Mouse (Mus musculus): ENCODE results near the gene Gtsf1.

The Gtsf1 gene

DNA sequence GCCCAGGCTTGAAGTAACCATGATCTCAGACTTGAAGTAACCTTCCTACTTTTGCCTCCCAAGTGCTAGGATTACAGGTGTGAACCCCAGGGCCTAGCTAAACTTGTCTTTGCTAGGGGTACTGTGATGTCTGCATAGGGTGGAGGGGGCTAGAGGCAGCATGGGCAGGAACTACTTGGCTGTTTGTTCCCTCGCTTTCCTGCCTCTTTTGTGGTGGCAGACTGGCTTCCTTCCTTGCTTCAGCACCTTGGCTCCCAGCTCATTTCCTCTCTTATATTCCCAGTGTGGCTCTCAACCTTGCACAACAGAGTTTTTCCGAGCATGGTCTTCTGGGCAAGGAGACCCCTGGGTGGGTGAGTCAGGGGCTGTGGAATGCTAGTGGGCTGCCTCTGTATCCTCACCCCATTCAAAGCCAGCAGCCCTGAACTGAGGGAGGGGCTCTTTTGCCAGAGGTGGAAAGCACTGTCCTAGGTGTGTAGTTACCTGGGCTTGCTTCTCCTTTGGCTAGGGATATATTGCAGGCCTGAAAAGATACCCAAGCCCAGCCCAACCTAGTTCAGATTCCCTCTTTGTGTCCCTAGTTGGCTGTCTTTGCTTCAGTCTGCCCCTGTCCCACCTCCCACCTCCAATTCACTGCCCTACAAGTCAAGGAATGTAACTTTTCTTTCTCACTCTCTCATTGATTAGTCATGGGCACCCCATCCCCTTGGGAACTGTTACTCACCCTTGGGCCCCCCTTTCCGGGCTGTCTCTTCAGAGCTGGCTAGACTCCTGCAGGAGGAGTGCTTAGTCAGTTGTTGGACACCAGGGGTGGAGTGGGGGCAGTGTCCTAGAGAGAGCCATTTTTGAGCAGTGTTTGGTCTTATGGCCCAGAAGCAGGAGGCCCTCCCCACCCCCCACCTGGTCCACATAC, 52.3 kb downstream of the Gtsf1 start:
- no peak for DNase-seq (ENCODE audit: low spot score)

DNA sequence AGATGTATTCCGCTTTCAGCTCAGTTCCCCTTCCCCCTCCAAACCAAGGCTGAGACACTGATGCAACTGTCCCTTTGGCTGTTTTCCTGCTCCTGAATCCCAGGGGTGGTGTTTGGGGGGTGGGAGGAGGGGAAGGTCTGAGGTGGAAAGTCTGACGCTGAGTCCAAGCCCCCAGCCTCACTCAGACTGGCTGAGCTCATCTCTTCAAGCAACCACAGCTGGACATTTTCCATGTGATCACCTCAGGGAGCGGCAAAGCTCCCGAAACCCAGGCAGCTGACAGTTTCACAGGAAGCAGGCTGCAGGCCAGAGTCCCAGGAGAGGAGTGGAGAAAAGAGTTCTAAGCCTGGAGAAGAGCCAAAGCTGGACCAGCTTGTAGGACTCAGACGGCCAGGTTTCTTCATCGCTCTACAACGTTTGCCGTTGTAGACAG, 53.4 kb downstream of the Gtsf1 start:
- no peak for DNase-seq (ENCODE audit: low spot score)

DNA sequence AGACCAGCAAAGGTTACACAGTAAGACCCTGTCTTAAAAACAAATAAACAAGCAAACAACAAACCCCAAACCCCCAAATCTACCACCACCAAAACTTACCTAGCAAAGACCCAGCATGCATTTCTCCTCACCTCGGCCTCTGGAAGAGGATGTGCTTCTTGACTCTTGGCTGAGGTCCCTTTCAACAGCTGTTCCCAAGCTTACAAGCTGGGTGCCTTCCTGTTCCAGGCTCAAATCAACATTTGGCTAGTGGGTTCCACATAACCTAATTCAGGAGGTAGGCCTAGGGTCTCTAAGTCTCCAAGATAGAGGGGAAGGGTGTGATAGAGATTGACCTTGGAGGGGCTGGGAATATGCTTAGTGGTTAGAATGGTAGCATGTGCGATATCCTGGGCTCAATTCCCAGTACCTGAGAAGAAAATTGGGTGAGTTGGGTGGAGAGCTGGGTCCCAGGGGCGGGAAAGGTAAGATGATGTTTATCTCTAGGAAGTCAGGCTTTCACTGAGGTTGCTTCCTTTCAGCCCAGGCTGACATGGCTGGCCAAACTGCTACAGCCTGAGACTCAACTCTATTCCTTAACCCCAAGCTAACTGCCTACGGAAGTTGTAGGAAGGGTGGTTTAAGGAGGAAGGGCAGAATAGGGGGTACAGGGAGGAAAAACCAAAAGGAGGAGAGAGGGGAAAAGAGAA, 55.0 kb downstream of the Gtsf1 start:
- DNase-seq (ENCODE audit: low spot score), result no peak

DNA sequence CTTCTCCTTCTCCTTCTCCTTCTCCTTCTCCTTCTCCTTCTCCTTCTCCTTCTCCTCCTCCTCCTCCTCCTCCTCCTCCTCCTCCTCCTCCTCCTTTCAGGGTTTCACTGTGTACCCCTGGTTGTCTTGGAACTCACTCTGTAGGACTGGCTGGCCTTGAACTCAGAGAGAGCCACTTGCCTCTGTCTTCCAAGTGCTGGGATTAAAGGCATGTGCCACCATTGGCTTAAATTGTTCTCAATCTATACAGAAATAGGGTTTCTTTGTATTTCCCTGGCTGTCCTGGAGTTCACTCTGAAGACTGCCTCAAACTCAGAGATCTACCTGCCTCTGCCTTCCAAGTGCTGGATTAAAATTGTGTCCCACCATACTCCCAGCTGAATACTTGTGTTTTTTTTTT, 57.8 kb downstream of the Gtsf1 start:
- no peak for DNase-seq (ENCODE audit: low spot score)

DNA sequence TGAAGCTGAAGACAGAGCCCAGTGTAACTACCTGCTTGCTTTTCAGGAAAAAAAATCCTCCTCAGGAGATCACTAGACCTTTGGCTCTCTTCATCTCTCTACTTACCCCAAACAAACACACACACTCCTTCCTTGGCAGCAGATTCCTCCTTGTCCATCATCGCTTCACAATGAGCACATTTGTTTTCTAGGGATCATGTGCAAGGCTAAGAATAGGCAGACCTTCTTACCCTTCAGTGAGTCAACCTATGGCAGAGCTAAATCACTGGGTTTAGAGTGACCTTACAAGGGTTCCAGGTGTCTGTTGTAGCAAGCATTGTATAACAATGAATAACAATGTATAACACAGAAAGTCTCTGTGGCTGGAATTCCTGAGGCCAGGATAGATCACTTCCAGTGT, 58.5 kb downstream of the Gtsf1 start:
- DNase-seq (ENCODE audit: low spot score), result no peak

DNA sequence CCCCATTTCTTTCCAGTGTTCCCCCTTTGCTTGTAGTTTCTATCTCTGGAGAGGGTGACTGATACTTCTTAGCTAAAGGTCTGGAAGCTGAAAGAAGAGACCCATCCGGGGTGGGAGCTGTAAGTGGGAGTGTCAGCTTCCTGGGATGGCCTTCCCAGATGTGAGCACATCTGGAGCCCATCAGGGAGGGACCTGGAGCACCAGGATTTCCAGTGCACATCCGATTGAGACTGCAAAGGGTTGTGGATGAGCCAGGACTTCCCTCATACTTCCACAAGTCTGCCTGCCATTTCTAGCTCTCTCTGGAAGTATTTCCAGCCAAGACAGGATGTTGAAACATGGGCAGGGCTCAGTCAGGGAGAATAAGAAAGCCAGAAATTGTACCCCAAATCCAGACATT, 59.1 kb downstream of the Gtsf1 start:
- DNase-seq (ENCODE audit: low spot score), result no peak

DNA sequence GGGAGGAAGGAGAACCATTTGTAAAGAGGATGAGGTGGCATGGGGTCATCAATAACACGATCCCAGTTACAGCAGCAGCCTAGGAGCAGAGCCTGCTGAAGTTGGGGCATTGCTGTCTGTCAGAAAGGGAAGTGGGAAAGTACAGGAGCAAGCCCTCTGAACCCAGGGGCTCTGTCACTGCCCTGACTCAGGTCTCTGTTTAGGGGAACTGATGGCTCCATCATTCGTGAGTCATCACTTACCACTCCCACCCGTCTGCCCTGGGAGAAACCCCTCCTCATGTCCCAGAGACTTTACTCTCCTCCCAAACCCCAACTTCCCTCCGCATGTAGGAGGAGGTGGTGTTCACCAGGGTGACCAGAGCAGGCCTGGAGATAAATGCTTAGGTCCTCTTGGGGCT, 59.8 kb downstream of the Gtsf1 start:
- no peak for DNase-seq (ENCODE audit: low spot score)

DNA sequence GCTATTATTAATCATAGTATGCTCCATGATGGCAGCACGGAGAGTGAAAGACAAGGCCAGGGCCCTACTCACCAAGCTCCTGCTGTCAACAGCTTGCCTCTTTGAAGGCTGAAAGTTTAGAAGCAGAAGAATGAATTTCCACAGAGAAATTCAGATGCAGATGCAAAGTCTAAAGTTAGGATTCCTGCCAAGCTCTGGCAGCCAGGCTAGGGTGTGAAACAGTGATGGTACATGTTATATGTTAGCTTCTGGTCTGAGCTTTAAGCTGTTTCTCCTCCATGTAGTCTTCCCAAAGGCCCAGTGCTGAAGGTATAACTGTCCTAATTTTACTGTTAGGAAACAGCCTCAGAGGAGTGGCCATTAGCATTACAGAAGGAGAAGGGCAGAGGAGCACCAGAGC, 61.1 kb downstream of the Gtsf1 start:
- no peak for DNase-seq (ENCODE audit: low spot score)

DNA sequence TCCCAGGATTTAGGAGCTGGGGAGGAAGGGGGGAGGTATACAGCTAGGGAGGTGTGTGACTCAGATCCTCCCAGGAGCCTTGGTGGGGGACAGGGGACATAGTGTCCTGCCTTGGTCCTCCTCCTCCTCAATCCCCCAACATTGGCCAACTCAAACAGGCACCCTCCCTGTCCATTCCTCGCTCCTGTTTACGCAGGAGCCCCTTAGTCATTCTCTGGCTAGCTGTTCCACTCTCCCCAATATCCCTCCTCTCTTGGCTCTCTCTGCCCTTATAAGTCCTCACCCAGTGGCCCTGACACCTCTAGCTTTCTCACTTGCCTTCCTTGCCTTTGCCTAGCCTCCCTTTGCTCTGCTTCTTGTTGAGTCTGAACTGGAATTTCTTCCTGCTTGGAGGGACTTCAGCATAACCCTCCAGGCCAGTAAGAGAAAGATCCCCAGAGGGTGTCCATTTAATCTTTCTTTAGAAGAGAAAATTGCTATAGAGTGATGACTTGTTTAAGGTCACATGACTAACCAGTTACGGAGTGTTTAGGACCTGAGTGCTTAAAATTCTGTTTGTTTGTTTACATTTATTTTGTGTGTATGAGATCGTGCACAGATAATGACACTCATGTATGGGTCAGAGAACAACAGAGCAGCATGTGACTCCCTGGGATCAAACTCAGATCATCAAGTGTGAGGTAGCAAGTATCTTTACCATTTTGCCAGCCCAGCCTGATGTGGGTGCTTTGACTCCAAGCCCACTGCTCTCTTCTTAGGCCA, 61.9 kb downstream of the Gtsf1 start:
- DNase-seq (ENCODE audit: low spot score), result no peak

DNA sequence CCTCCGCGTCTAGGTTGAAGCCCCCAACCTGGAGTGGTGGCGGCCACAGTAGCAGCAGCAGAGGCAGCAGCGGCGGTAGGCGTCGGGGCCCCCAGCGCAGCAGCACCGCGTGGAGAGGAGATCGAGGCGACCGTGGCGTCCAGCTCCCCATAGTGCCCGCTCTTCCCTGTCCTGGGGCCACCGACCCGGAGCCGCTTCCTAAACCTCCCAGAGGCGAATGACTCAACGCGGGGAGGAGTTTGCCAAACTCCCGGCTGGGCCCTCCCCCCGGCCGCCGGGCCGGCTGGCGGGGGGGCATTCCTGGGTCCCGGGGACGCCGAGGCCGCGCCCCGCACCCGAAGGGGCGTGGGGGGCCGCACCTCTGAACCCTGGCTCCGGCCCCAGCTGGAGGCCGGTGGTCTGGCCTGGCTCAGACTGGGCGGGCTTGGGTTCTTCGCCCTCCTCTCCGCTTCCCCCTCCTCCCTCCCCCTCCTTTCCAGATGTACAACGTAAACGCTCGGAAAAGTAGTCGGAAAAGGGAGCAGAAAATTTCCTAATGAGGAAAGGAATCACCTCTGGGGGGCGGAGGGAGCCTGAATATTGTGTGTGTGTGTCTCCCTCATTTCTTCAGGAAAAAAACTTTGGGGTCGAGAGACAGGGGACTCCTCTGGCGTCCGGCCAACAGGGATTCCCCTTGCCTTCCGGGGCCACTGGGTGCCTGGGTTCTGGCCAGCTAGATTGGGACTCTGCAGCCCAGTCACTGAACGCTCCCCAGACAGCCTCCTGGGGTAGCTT, 63.7 kb downstream of the Gtsf1 start, which contains the start of gene Itga5:
Gene Itga5, minus strand, starts transcription at position 388 of the 774 bp plus-strand sequence.
- DNase-seq (ENCODE audit: low spot score), result peak; percentile 83

DNA sequence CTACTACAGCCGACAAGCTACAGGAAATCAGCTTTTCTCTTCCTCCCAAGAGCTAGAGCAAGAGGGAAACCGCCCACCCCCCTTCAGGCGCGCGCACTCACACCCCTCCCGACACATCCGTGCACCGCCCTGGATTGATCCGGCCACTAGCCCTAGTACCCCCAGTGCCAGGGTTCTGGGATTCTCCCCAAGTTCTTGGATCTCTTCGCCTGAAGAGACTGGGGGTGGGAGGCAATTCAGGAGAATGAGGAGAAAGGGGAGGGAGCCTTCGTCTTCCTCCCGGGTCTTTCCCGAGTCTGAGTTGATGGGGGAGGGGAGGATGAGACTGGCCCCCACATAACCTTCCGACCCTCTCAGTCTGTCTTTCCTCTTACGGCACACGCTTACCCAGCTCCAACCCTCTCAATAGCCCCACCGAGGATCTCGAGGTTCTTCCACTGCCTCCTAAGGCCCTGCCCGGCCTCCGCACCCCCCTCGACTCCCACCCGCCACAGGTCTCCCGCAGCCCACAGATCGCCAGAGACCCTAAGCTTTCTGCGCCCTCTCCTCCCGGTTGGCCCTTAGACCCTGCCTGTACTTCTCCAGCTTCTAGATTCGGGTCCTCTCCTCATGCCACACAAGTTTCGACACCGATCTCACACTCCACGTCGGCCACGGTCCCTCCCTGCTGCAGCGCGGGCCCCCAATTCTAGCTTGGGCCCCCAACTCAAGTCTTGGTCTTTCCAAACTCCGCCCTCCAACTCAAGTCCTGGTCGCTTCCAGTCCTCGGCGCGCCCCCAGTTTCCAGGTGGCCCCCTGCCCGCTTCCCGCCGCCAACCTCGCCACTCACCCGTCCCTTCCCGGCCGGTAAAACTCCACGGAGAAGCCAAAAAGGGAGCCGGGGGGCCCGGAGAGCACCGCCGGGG, 64.5 kb downstream of the Gtsf1 start:
- DNase-seq (ENCODE audit: low spot score), result peak; percentile 72

DNA sequence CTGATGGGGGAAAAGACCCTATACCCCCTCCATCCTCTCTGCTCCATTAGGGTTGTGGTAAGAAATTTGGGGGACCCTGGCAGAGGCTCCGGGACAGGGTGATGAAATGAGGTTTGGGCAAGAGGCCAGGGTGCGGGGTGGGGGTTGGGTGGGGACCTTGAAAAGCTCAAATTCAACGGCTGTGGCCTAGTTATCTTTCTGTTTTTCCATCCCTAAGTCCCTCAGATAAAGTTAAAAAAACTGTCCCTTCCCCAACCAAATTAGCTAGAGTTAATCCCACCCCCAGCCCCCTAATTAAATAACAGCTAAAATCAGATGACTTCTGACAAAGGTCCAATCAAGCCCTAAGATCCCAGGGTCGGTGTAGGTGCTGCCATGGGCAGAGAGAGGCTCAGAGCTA, 65.5 kb downstream of the Gtsf1 start:
- no peak for DNase-seq (ENCODE audit: low spot score)

DNA sequence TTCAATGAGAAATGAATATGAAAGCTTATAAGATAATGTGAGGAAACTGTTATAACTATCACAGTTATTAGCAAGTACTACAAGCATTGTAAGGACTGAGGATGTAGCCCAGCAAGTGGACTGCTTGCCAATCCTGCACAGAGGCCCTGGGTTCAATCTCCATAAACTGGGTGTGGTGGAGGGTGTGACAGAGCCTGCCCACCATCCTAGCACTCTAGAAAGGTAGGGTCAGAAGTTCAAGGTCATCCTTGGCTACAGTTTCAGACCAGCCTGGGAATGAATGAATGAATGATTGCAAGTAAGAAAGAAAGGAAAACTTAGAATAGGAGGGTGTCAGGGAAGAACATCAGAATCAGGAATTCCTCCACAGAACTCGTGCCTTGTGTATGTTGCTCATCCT, 66.5 kb downstream of the Gtsf1 start:
- no peak for DNase-seq (ENCODE audit: low spot score)

DNA sequence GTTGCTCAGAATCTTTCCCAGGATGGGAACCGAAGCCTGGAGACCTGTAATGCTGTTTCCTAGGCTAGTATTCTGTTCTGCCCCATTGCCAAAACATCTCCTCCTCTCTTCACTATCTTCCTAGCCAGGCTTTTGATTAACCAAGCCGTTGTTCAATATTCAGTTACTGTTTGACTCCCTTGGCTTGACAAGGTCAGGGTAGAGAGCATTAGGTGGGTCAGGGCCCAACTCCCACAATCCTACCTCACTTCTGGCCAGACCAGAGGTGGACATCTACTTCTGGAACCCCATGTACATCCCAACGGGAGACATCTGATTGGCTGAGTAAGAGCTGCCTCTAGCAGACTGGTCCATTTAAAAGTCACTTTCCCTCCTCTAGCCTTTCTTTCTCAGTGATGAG, 67.3 kb downstream of the Gtsf1 start:
- DNase-seq (ENCODE audit: low spot score), result peak; percentile 53

DNA sequence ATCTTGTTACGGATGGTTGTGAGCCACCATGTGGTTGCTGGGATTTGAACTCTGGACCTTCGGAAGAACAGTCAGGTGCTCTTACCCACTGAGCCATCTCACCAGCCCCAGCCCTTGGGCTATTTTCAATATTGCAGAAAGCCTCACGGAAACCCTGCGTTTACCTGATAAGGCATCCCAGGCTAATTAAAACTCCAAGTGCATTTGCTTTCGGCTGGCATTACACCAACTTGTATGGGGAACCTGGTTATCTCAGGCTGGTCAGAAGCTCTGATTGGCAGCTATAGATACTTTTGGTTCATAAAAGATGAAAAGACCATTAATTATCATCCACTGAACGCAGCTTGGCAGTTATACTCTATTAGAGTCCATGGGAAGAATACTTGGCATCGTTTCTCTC, 67.9 kb downstream of the Gtsf1 start:
- DNase-seq (ENCODE audit: low spot score), result no peak

DNA sequence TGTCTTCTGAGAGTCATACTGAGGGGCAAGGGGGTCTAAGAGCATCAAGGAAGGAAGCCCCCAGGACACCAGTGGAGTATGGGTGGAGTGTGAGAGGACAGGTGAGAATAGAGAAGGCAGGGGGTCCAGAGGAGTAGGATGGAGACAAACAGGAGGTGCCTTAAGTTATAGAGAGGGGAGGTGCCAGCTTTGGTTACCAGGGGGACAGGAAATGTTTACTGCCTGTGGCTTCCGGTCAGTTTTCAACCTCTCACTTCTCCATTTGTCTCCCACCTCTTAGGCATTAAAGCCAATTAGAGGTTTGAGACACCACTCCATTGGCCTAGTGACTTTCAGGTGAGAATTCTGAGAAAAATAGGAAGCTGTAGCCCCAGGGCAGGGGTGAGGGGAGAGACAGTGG, 69.0 kb downstream of the Gtsf1 start:
- DNase-seq (ENCODE audit: low spot score), result no peak

DNA sequence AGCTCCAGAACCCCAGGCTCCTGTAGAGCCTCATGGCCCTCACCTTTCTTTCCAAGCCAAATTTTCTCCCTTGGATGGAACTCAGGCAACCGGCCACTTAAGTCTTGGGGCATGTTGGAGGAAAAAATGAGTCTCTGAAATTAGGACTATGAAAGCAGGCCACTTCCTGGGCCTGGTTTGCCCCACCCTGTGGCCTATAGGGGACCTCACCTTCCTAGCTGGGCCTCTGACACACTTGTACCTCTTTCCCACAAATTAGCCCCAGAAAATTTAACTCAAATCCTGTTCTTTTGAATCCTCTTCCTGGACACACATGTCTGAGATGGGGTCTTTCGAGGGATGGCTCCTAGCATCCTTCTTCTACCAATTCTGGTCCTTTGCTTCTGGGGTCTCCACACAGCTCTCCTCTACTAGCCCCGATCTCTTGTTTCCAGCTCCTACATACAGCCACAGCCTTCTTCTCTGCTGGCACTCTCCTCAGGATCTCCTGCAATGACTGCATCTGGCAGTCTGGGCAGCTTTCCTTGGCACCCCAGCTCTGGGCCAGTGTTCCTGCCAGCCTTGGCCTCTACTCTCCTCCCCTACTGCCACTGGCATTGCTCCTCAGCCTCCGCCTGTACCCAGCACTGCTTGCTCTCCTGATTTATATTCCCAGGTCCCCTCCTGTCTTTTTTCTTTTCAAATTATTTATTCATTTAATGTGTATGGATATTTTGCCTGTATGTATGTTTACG, 70.2 kb downstream of the Gtsf1 start:
- no peak for DNase-seq (ENCODE audit: low spot score)

DNA sequence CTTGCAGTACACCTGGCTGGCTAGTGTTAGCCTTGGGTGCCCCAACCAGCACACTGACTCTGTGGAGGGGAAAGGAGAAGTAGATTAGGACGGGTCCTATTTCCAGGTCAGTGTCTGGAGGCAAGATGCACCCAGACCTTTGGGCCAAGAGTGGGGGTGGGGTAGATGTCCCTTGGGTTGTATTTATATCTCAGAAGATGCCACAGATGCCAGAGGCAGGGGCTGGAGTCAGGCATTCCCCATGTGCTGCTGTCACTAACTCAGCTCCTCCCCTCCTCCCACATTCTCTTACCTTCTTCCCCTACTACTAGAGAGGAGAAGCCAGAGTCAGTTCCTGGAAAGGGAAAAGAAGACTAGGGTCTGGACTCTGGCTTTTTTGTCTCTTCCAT, 71.2 kb downstream of the Gtsf1 start:
- no peak for DNase-seq (ENCODE audit: low spot score)

DNA sequence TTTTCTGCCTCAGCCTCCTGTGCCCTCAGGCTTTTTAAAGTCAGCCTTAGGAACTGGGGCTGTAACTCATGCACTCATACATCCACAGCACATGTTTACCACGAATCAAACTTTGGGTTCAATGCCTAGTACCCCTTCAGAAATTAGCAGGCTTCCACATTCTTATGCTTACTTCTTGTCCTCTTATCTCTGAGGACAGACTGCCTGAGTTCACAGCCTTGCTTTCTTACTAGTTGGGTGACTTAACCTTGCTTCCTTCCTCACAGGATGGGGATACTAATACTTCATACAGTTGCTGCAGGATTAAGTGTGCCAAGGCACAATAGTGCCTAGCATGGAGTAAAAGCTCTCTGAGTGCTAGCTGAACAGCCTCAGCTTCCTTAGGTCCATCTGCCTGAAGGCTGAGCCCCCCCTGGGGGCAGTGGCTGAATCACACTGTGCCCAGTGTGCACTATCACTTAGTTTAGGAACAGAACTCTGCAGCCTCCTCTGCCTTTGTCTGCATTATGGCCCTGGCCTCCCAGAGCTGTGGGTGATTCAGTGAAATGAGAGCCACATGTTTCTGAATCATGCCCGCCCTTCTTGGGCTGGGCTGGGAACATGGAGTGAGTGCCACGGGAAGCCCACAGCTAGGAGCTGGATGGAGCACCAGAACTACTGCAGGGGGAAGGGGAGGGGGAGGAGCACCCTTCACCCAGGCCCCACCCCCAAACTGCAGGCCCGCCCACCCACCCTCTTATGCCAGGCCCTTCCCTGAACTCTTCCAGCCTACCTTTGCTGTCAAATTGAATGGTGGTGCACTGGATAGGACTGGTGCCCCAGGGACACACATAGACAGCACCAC, 71.8 kb downstream of the Gtsf1 start:
- no peak for DNase-seq (ENCODE audit: low spot score)
